Mouse (Mus musculus): Measurements from ENCODE around the gene Slc39a1.
"Not testable (repeated sequence)": the region's sequence is repeated elsewhere in the genome, so short reads cannot be mapped to it uniquely, and the experiment has no call there.

Slc39a1 gene

GRCm38 (mm10) chr3:90241669-90242358, 6.2 kb upstream of the Slc39a1 start:
- DNase-seq (ENCODE audit: low spot score in 2 of 2): no peak

- peak in 1 of 2 experiments; percentile 38 for DNase-seq (ENCODE audit: low spot score in 2 of 2)
Measured at GRCm38 (mm10) chr3:90242984-90243775, 4.8 kb upstream of the Slc39a1 start, which contains the start of gene Creb3l4. TSS of gene Creb3l4 (minus strand) at chr3:90243512.

- DNase-seq (ENCODE audit: low spot score in 2 of 2): no peak
Measured at GRCm38 (mm10) chr3:90245406-90245805, 2.6 kb upstream of the Slc39a1 start.

GRCm38 (mm10) chr3:90247630-90247959, 377 bp upstream of the Slc39a1 start:
- DNase-seq (ENCODE audit: low spot score in 2 of 2): no peak

- DNase-seq (ENCODE audit: low spot score in 2 of 2): no peak
Measured at GRCm38 (mm10) chr3:90248746-90249100, 751 bp downstream of the Slc39a1 start.

- DNase-seq (ENCODE audit: low spot score in 2 of 2): no peak
Measured at GRCm38 (mm10) chr3:90250791-90251190, 2.8 kb downstream of the Slc39a1 start.

GRCm38 (mm10) chr3:90251731-90252226, 3.8 kb downstream of the Slc39a1 start:
- not testable (repeated sequence) for DNase-seq (ENCODE audit: low spot score in 2 of 2)

GRCm38 (mm10) chr3:90252659-90253058, 4.7 kb downstream of the Slc39a1 start:
- DNase-seq (ENCODE audit: low spot score in 2 of 2): not testable (repeated sequence)

- not testable (repeated sequence) for DNase-seq (ENCODE audit: low spot score in 2 of 2)
Measured at GRCm38 (mm10) chr3:90253174-90253573, 5.2 kb downstream of the Slc39a1 start.

GRCm38 (mm10) chr3:90253653-90254418, 5.9 kb downstream of the Slc39a1 start, which contains the start of gene Crtc2:
TSS of gene Crtc2 (plus strand) at chr3:90254163.
- DNase-seq (ENCODE audit: low spot score in 2 of 2): peak; percentile 97 to 98

GRCm38 (mm10) chr3:90254419-90255193, 6.6 kb downstream of the Slc39a1 start:
- DNase-seq (ENCODE audit: low spot score in 2 of 2): no peak

- no peak for DNase-seq (ENCODE audit: low spot score in 2 of 2)
Measured at GRCm38 (mm10) chr3:90255194-90255565, 7.2 kb downstream of the Slc39a1 start.

- DNase-seq (ENCODE audit: low spot score in 2 of 2): no peak
Measured at GRCm38 (mm10) chr3:90255784-90256353, 7.9 kb downstream of the Slc39a1 start.

GRCm38 (mm10) chr3:90256731-90257530, 9.0 kb downstream of the Slc39a1 start:
- DNase-seq (ENCODE audit: low spot score in 2 of 2): no peak

- no peak for DNase-seq (ENCODE audit: low spot score in 2 of 2)
Measured at GRCm38 (mm10) chr3:90258521-90258920, 10.5 kb downstream of the Slc39a1 start.

- DNase-seq (ENCODE audit: low spot score in 2 of 2): no peak
Measured at GRCm38 (mm10) chr3:90263121-90263771, 15.3 kb downstream of the Slc39a1 start.

GRCm38 (mm10) chr3:90264687-90265033, 16.7 kb downstream of the Slc39a1 start:
- DNase-seq (ENCODE audit: low spot score in 2 of 2): no peak

GRCm38 (mm10) chr3:90265034-90265931, 17.3 kb downstream of the Slc39a1 start, which contains the start of gene Dennd4b:
TSS of gene Dennd4b (plus strand) at chr3:90265185.
- DNase-seq (ENCODE audit: low spot score in 2 of 2): peak; percentile 85 to 90

Data from right cerebral cortex, adult 2 months (tissue).